Mouse (Mus musculus) CD4-positive helper T cell, adult 2 months (primary cell): Measurements from ENCODE around the gene Polr3h.

Experiments
- DNase-seq: peaks from one replicate; pipeline ENCODE4 v3.0.0-alpha.2; 2012; ENCODE audit warnings: low read depth, missing footprints, low spot score

Polr3h gene

GRCm38 (mm10) chr15:81847161-81847560 is 78.9 kb downstream of the Polr3h start:
- no peak for DNase-seq

DNA sequence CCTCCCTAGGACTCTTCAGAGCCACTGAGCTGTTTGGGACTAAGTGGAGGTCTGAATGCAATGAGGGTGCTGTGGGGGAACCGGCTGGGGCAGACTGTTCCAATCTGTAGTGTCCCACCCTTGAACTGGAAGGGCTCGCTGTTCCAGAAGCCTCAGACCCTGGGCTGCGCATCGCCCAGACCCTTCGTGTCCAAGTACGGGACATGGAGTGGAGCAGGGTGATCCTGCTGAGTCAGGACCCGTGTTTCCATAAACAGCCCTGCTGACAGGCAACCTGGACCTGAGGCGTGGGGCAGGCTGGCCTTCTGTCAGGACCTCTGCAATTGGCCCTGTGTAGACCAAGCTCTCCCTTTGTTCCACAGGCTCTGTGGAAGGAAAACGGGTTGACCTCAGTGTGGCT is 79.3 kb downstream of the Polr3h start:
- DNase-seq, result no peak

GRCm38 (mm10) chr15:81845724-81846123 is 80.3 kb downstream of the Polr3h start:
- no peak for DNase-seq

DNA sequence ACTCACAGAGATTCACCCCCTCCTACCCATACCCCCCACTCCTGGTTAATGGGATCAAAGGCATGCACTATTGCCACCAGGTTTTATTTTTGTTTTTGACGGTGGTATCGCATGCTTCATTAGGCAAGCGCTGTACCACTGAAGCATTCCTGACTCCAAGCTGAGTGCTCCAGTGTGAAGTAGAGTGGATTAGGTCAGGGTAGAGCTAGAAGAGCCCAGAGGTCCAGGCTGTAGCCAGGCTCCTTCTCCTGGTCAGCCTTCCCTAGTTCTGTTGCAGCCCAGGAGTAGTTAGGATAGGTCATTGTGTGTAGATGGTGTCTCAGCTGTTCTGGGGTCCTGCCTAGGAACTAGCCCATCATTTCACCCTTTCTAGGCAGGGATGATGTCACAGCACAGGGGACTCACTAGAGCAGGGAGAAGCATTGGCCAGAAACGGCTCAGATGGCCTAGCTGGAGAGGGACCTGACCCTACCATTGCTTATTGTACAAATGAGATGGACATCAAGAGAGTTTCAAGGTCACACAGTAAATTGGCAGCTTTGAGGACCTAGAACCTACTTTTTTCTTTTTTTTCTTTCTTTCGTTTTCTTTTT is 80.9 kb downstream of the Polr3h start:
- no peak for DNase-seq

DNA sequence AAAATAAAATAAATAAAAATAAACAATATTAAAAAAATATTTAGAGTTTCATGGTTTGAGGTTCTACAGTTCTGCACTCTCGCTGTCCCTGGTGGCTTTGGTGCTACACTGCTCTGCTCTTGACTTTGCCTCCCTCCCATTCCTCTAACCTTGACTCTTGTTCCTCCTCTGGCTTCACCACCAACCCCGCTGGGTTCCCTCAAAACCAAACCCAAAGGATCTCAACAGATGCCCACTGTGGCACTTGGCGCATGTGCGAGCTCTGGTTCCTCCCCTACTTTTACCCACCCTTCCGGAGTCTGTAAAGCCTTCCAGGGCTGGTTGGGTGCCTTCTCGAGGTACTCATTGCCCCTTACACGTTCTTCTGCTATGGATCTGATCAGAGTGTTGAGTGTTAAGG is 83.8 kb downstream of the Polr3h start:
- DNase-seq, result no peak

- DNase-seq, result no peak
Observed at GRCm38 (mm10) chr15:81840306-81840705, 85.7 kb downstream of the Polr3h start.

- no peak for DNase-seq
Observed at GRCm38 (mm10) chr15:81839634-81840033, 86.4 kb downstream of the Polr3h start.

DNA sequence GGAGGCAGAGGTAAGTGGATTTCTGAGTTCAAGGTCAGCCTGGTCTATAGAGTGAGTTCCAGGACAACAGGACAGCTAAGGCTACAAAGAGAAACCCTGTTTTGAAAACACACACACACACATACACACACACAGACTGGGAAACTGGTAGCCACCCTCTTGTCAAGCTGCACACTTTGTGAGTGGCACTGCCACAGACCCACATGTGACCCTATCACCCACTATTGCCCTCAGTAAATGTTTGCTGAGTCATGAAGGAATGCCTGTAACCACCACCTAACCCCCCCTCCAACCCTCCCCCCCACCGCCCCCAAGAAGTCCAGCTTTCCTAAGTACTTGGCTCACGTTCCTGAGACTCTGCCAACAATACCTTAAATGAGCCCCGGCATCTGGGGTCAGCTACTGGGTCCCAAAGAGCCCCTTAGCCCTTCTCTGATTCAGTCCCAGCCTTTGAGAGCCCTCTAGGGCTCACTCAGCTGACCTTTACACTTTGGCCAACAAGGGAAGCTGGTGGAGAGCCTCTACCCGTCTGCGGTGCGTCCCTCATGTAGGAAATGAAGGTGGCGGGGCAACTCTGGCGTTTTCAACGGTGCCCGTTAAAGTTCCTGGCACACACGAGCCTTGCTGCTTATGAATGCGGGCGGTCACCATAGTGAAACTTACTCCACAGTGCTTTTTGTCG is 87.3 kb downstream of the Polr3h start:
- DNase-seq, result no peak
